Mouse (Mus musculus) WW6 (cell line): ENCODE results near the gene Hes1.

Experiments used
- DNase-seq: peaks from one replicate; pipeline ENCODE4 v3.0.0-alpha.2; 2013; ENCODE audit warnings: low read depth, low spot score

Gene Hes1

GRCm38 (mm10) chr16:30063984-30064453 lies at the start of gene Hes1:
TSS of gene Hes1 (plus strand) at chr16:30064384.
- DNase-seq = no peak

DNA sequence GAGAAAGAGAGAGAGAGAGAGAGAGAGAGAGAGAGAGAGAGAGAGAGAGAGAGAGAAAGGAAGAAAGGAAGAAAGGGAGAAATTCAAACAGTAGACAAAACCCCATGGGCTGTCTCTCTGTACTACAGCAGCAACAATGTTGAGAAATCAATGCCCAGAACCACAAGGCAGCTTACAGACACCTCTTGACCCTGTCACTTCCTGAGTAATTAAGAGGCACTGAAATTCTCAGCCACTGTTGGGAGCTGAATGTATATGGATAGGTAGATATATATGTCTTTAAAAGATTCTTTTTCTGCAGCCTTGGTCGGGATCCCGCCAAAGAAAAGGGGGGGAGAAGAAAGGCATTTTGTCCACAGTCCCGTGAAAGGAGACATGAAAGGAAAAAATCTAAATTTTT lies 48.1 kb upstream of the Hes1 start:
- no peak for DNase-seq

GRCm38 (mm10) chr16:30020124-30020523 lies 44.1 kb upstream of the Hes1 start:
- DNase-seq = no peak

GRCm38 (mm10) chr16:30022352-30022751 lies 41.8 kb upstream of the Hes1 start:
- DNase-seq = no peak

DNA sequence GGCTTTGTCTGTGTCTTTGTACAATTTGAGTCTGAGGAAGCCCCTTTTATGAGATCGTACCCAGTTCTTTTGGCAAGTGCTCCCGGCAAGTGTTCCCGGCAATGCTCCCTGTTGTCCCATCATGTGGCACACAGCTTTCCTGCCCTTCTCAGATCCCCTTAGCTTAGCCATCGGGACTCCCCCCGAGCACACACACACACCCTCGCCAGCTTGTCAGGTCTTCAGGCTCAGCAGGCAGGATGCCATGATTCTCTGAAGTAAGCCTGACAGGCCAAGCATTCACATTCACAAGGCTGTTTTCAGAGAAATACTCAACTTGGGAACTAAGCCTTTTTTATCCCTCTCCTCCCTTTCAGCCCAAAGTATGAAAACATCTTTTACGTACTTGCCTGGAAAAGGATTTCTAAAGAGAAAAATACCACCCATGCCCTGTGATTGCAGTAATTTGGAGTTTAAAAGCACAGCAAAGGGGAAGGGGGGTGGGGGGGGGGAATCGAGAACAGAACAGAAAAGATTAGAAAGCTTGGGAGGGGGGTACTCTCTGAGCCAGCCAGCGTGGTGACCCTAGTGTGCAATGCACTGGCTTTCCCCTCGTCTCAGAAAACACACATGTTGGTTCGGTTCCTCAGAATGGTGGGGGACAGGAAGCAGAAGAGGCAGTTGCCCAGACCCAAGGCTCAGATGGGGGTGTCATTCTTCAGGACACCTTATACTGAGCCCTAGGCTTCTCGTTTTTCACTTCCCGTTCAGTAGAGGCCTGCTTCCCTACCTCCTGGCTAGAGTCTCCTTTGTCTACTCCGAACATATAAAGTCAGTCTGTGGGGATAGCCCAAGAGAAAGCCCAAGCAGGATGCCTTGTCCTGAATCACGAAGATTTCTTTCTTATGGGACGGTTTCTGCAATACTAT lies 41.0 kb upstream of the Hes1 start:
- no peak for DNase-seq

DNA sequence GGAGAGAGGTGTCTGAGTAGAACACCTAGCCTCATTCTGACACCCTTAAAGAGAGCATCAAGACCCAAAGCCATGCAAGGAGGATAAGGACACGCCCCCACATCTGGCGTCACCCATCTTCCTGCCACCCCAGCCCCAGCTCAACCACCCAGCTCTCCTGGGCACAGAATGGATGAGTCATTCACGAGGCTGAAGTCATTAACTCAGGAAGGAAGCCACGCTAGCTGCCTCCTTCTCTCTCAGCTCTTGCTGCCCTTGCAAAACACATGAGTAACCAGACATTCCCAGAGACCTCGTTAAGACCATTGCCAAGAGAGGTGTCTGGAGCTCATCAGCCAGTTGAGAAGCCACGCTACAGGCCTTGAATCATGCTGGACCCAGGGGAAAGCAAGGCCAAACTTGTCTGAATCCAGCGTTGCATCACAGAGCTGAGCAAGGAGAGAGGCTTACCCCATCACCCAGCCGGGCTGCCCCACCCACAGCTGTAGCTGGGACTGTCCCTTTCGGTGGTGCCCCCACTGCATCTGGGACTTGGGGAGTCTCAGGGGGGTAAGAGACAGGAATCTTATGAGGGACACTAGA lies 39.4 kb upstream of the Hes1 start:
- DNase-seq = no peak

GRCm38 (mm10) chr16:30028184-30028583 lies 36.0 kb upstream of the Hes1 start:
- DNase-seq = no peak

- DNase-seq = no peak
Measured at GRCm38 (mm10) chr16:30029264-30030003, 34.8 kb upstream of the Hes1 start.

DNA sequence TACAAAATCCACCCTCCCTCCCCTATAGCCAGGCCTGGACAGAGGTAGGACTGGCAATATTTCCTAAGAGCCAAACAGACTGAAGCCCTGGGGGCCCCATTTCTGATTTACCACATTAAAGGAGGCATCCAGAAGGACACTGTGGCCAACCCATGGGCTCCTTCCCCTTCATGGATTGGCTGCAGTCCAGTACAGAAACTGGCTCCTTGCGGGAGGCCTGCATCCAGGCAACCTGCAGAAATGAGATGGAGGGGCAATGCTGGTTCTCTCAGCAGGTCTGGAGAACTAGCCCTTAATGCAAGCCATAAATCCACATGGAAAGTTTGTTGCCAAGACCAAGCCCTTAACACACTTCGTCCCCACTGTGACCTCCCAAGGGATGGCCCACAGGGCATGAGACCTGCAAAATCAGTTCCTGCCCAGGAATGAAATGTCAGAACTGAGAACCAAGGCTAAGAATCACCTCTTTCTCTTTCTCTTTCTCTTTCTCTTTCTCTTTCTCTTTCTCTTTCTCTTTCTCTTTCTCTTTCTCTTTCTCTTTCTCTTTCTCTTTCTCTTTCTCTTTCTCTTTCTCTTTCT lies 31.8 kb upstream of the Hes1 start:
- DNase-seq = no peak

- no peak for DNase-seq
Measured at GRCm38 (mm10) chr16:30033390-30033789, 30.8 kb upstream of the Hes1 start.

GRCm38 (mm10) chr16:30034001-30034400 lies 30.2 kb upstream of the Hes1 start:
- no peak for DNase-seq

GRCm38 (mm10) chr16:30034521-30034920 lies 29.7 kb upstream of the Hes1 start:
- DNase-seq = no peak

GRCm38 (mm10) chr16:30034979-30035440 lies 29.2 kb upstream of the Hes1 start:
- DNase-seq = no peak

- no peak for DNase-seq
Measured at GRCm38 (mm10) chr16:30036104-30036503, 28.1 kb upstream of the Hes1 start.

DNA sequence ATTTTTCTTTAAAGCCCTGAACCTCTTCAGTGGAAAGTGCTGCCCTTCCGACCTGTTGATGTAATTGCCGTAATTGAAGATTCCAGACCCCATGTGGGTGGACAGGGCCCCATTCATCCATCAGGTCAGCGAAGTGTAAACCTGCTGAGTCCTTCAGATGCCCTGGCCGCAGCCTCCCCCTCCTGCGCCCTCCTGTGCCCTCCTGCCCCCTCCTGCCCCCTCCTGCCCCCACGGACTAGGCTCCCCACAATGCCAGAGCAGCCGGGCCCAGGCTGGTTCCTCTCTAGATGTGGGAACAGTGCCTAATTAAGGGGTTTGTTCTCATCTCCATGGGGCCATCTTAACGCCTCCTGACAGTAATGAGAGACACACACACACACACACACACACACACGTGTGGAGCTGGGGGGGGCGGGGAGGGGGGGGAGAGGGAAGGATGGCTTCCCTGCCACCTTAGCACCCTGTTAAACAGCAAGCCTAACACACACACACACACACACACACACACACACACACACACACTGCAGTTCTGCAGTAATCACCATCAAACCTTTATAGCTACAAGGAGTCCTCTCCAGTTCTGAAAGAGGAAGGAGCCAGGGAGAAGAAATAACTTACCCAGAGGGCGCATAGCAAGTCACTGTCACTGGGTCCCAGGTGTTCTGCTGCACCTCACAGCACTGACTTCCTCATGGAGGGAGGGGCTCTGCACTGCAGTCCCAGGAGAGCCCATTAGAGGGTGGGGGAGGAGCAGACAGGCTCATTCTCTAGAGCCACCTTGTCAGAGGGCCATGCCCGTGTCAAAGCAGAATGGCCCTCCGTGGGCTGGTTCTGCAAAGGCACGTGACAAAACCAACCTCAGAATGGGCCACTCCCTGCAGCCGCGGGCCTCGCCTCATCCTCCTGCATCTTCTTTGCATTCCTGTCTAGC lies 25.3 kb upstream of the Hes1 start:
- no peak for DNase-seq

- DNase-seq = no peak
Measured at GRCm38 (mm10) chr16:30039841-30040240, 24.3 kb upstream of the Hes1 start.

DNA sequence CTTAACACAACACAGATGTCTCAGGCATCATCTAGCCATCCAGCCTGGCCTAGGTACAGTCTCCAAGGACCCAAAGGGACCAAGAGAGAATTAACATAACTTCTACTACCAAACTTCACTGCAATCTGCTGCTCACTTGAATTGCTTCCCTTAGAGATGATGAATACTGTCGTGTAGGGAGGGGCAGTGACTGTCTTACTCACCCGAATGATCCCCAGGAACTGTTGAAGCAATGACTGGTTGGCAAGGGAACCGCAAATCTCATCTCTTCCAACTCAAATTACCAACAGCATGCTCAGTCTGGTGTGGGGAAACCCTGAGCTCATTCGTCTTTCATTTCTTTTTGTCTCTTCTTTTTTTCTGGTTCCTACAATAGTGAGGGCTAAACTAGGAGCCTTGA lies 21.3 kb upstream of the Hes1 start:
- DNase-seq = no peak

- no peak for DNase-seq
Measured at GRCm38 (mm10) chr16:30045615-30046014, 18.6 kb upstream of the Hes1 start.

- no peak for DNase-seq
Measured at GRCm38 (mm10) chr16:30047010-30047409, 17.2 kb upstream of the Hes1 start.

- no peak for DNase-seq
Measured at GRCm38 (mm10) chr16:30047421-30047831, 16.8 kb upstream of the Hes1 start.
